Mouse (Mus musculus): ENCODE measurements at regions not wholly inside any gene's neighbourhood (a gene's known extent, or its start where the extent isn't known, plus 50 kb on each side); places are given as distances from the start of the nearest gene placed in this dataset.

DNA sequence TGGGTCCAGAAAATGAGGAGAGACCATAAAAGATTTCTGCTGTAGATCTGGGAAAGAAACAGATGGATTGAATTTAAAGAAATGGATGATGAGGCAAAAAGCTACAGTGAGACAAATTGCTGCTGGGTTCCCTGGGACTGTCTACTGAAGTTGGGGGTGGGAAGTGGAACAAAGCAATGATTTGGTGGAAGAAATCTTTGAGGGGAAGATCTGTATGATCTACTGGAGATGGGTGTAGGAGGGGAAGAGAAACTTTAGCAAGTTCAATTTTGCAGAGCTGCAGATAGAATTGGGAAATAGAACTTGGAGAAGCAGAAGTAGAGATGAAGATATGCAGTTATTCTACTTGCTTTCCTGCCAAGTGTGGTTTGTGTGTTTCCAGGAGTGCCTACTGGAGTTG, 5478.8 kb downstream of the 9330182O14Rik start:
- peak in 1 of 2 experiments; percentile 1 for DNase-seq (ENCODE audit: low spot score in 2 of 2)
- intact Hi-C loops (cut with DNase I), result no loop called here

GRCm38 (mm10) chr15:45646256-45646655, 5512.1 kb downstream of the 9330182O14Rik start:
- intact Hi-C loops (cut with DNase I), result no loop called here

GRCm38 (mm10) chr15:45663601-45664000, 5529.4 kb downstream of the 9330182O14Rik start:
- intact Hi-C loops (cut with DNase I), result no loop called here
- DNase-seq (ENCODE audit: low spot score in 2 of 2), result no peak

More at GRCm38 (mm10) chr15:45646256-45646655, 5512.1 kb downstream of the 9330182O14Rik start:
- DNase-seq (ENCODE audit: low spot score in 2 of 2), result no peak

DNA sequence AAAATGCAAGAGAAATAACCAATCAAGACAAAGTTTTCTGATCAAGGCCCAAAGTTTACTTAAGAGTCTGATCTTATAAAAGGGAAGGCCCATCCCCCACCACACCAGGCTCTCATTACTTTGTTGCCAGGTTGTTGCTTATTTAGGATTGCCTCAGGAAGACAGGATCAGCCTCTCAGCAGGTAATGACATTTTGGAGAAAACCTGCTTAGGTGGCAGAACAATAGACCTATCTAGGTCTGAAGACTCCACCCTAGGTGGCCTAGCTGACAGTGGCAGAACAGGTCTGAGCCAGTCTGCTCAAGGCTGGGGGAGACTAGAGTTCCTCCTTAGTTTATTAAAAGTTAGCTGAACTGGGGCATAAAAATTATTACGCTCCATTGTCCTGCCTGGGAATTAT, 5555.3 kb downstream of the 9330182O14Rik start:
- DNase-seq (ENCODE audit: low spot score in 2 of 2), result no peak
- intact Hi-C loops (cut with DNase I), result no loop called here

GRCm38 (mm10) chr15:45690026-45690425, 5555.9 kb downstream of the 9330182O14Rik start:
- DNase-seq (ENCODE audit: low spot score in 2 of 2), result no peak
- intact Hi-C loops (cut with DNase I), result no loop called here

DNA sequence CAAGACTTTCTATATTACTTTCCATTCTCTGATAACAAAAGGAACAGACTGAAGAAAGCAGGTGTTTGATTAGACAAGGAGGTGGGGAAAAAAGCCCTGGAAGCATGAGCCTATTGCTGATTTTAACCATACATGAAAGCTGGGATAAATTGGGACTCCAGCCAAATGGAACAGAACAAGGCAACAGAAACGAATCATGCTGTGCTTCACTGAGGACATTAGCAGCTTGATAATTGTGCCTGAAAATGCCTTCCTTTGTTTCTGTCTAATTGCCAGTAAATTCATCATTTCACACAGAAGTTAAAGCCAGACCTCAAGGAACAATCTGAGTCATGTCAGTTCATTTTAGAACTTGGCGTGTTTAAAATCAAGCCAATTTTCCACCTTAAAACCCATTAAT, 5576.9 kb downstream of the 9330182O14Rik start:
- DNase-seq (ENCODE audit: low spot score in 2 of 2), result peak in 1 of 2 experiments; percentile 4
- intact Hi-C loops (cut with DNase I), result no loop called here

DNA sequence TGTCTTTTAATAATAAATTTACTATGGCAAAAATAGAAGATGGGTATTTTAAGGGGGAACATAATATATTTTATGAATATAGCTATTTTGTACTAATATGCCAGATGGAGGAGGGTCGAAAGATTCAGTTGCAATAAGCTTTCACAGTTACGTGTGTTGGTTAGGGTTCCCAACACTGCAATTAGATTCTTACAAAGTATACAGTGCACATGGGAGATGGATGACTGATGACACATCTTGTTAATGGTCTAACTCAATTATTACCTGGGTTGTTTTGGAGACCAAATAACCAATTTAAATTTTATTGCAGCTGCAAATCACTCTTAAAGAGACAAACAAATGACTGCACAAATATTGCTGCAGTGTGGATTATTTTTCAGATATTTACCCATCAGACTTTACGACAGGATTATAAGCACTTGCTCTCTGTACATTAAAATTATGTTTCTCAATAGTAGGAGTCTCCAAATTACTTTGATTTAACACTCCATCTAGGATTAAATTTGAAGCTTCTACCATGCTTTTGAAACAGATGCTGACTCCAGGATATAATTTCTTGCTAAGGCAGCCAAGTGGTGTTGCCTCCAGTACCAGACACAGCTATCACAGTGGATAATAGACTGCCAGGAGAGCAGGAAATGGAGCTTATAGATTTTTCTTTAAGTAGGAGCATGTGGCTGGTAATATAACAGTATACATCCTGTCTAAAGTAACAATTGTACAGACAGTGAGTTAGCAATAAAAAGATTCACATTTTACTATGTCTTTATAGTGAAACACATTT, 5596.4 kb downstream of the 9330182O14Rik start:
- intact Hi-C loops (cut with DNase I), result no loop called here
- DNase-seq (ENCODE audit: low spot score in 2 of 2), result no peak

GRCm38 (mm10) chr15:45763225-45763624, 5629.1 kb downstream of the 9330182O14Rik start:
- DNase-seq (ENCODE audit: low spot score in 2 of 2), result peak in 1 of 2 experiments; percentile 0
- intact Hi-C loops (cut with DNase I), result no loop called here
